Mouse (Mus musculus) cerebellum, adult 9-11 months (tissue): ENCODE measurements around the gene Enkd1.

Experiments
- DNase-seq: peaks from one replicate; pipeline ENCODE4 v3.0.0; 2022

The Enkd1 gene

GRCm38 (mm10) chr8:105707498-105708403, at the start of gene Enkd1, which contains the start of gene 4933405L10Rik:
Gene Enkd1 (minus strand): TSS chr8:105708210.
Gene 4933405L10Rik (plus strand): TSS chr8:105707655.
- peak; percentile 92 for DNase-seq

- DNase-seq, result no peak
Observed at GRCm38 (mm10) chr8:105754688-105755087, 46.7 kb upstream of the Enkd1 start.

- no peak for DNase-seq
Observed at GRCm38 (mm10) chr8:105753916-105754315, 45.9 kb upstream of the Enkd1 start.

GRCm38 (mm10) chr8:105750606-105751005, 42.6 kb upstream of the Enkd1 start:
- DNase-seq, result peak; percentile 58

- no peak for DNase-seq
Observed at GRCm38 (mm10) chr8:105743301-105743700, 35.3 kb upstream of the Enkd1 start.

GRCm38 (mm10) chr8:105739216-105739615, 31.2 kb upstream of the Enkd1 start:
- DNase-seq, result no peak

- DNase-seq, result no peak
Observed at GRCm38 (mm10) chr8:105732186-105732585, 24.2 kb upstream of the Enkd1 start.

GRCm38 (mm10) chr8:105727397-105728124, 19.6 kb upstream of the Enkd1 start:
- no peak for DNase-seq

GRCm38 (mm10) chr8:105725726-105726125, 17.7 kb upstream of the Enkd1 start:
- DNase-seq, result no peak

GRCm38 (mm10) chr8:105722861-105723260, 14.9 kb upstream of the Enkd1 start:
- DNase-seq, result no peak

GRCm38 (mm10) chr8:105719637-105720036, 11.6 kb upstream of the Enkd1 start:
- no peak for DNase-seq

- DNase-seq, result no peak
Observed at GRCm38 (mm10) chr8:105716302-105716945, 8.4 kb upstream of the Enkd1 start.

- DNase-seq, result no peak
Observed at GRCm38 (mm10) chr8:105715042-105715441, 7.0 kb upstream of the Enkd1 start.

GRCm38 (mm10) chr8:105714139-105714538, 6.1 kb upstream of the Enkd1 start:
- DNase-seq, result peak; percentile 83

- no peak for DNase-seq
Observed at GRCm38 (mm10) chr8:105712286-105712685, 4.3 kb upstream of the Enkd1 start.

GRCm38 (mm10) chr8:105709317-105709716, 1.3 kb upstream of the Enkd1 start:
- no peak for DNase-seq

- no peak for DNase-seq
Observed at GRCm38 (mm10) chr8:105708675-105709074, 665 bp upstream of the Enkd1 start.

GRCm38 (mm10) chr8:105706426-105706825, 1.6 kb downstream of the Enkd1 start:
- no peak for DNase-seq

GRCm38 (mm10) chr8:105704955-105705354, 3.1 kb downstream of the Enkd1 start:
- peak; percentile 92 for DNase-seq

- peak; percentile 77 for DNase-seq
Observed at GRCm38 (mm10) chr8:105704146-105704812, 3.7 kb downstream of the Enkd1 start.

- peak; percentile 74 for DNase-seq
Observed at GRCm38 (mm10) chr8:105702731-105703415, 5.1 kb downstream of the Enkd1 start.

- DNase-seq, result no peak
Observed at GRCm38 (mm10) chr8:105702001-105702401, 6.0 kb downstream of the Enkd1 start.
